Mouse (Mus musculus): ENCODE measurements around the gene Styk1. TPM values are rescaled to one million over a fixed set of nuclear protein-coding genes. Genes with fewer than 3 reads are reported as not detected.
A peak's percentile ranks its signal among the peaks of the same experiment; 100 is the strongest.

The Styk1 gene
- total RNA-seq, 2 experiments from 2014 or later = not detected

- no peak for ATAC-seq (replicated peaks; ENCODE audit: poor library complexity, severe bottlenecking)
Observed at GRCm38 (mm10) chr6:131294435-131295112, 58.8 kb downstream of the Styk1 start.

GRCm38 (mm10) chr6:131293916-131294315 is 59.5 kb downstream of the Styk1 start:
- no peak for ATAC-seq (replicated peaks; ENCODE audit: poor library complexity, severe bottlenecking)

- peak; percentile 89 for ATAC-seq (replicated peaks; ENCODE audit: poor library complexity, severe bottlenecking)
Observed at GRCm38 (mm10) chr6:131292991-131293788, 60.2 kb downstream of the Styk1 start, which contains the start of gene Magohb. Gene Magohb, minus strand, starts transcription at chr6:131293244.

GRCm38 (mm10) chr6:131292276-131292990 is 61.0 kb downstream of the Styk1 start:
- ATAC-seq (replicated peaks; ENCODE audit: poor library complexity, severe bottlenecking) = peak; percentile 8; the same call in 1 of the 2 replicates

GRCm38 (mm10) chr6:131290430-131290829 is 63.0 kb downstream of the Styk1 start:
- peak; percentile 61 for ATAC-seq (replicated peaks; ENCODE audit: poor library complexity, severe bottlenecking)

GRCm38 (mm10) chr6:131278160-131278559 is 75.2 kb downstream of the Styk1 start:
- ATAC-seq (replicated peaks; ENCODE audit: poor library complexity, severe bottlenecking) = peak; percentile 69

GRCm38 (mm10) chr6:131276659-131277058 is 76.7 kb downstream of the Styk1 start:
- peak; percentile 24; the same call in 1 of the 2 replicates for ATAC-seq (replicated peaks; ENCODE audit: poor library complexity, severe bottlenecking)

- peak; percentile 40 for ATAC-seq (replicated peaks; ENCODE audit: poor library complexity, severe bottlenecking)
Observed at GRCm38 (mm10) chr6:131272311-131272710, 81.1 kb downstream of the Styk1 start.

GRCm38 (mm10) chr6:131270312-131270711 is 83.1 kb downstream of the Styk1 start:
- peak; percentile 17; the same call in 1 of the 2 replicates for ATAC-seq (replicated peaks; ENCODE audit: poor library complexity, severe bottlenecking)

- peak; percentile 97 for ATAC-seq (replicated peaks; ENCODE audit: poor library complexity, severe bottlenecking)
Observed at GRCm38 (mm10) chr6:131269599-131269998, 83.8 kb downstream of the Styk1 start.

- peak; percentile 55 for ATAC-seq (replicated peaks; ENCODE audit: poor library complexity, severe bottlenecking)
Observed at GRCm38 (mm10) chr6:131264175-131264574, 89.2 kb downstream of the Styk1 start.

GRCm38 (mm10) chr6:131262778-131263177 is 90.6 kb downstream of the Styk1 start:
- ATAC-seq (replicated peaks; ENCODE audit: poor library complexity, severe bottlenecking) = peak; percentile 66

- ATAC-seq (replicated peaks; ENCODE audit: poor library complexity, severe bottlenecking) = no peak
Observed at GRCm38 (mm10) chr6:131262009-131262408, 91.4 kb downstream of the Styk1 start.

Other genes starting within 250 kb of the Styk1 start
- gene Klra2, start 106.2 kb downstream of the Styk1 start, total RNA-seq (2014; fragmentation: Nextera tagmentation) = not detected in 2 replicates
- gene Klra2, start 106.2 kb downstream of the Styk1 start, total RNA-seq (2017) = 0.15 and 0.47 TPM in 2 replicates
- gene Magohb, start 60.4 kb downstream of the Styk1 start, total RNA-seq (2014; fragmentation: Nextera tagmentation) = 41.2 and 78.1 TPM in 2 replicates
- 38.8 and 64.4 TPM in 2 replicates for gene Magohb, start 60.4 kb downstream of the Styk1 start, total RNA-seq (2017)
- 324 and 391 TPM in 2 replicates for gene Ybx3, start 34.9 kb upstream of the Styk1 start, total RNA-seq (2014; fragmentation: Nextera tagmentation)
- 563 and 635 TPM in 2 replicates for gene Ybx3, start 34.9 kb upstream of the Styk1 start, total RNA-seq (2017)
- gene 5430401F13Rik, start 132.8 kb upstream of the Styk1 start, total RNA-seq (2014; fragmentation: Nextera tagmentation) = not detected in 2 replicates
- gene 5430401F13Rik, start 132.8 kb upstream of the Styk1 start, total RNA-seq (2017) = not detected in 2 replicates
- not detected in 2 replicates for gene Gm6619, start 132.8 kb upstream of the Styk1 start, total RNA-seq (2014; fragmentation: Nextera tagmentation)
- not detected in 2 replicates for gene Gm6619, start 132.8 kb upstream of the Styk1 start, total RNA-seq (2017)